Mouse (Mus musculus) megakaryocyte, adult 5-6 weeks (primary cell): Measurements from ENCODE around the gene Gbe1. TPM values are rescaled to one million over a fixed set of nuclear protein-coding genes. Genes with fewer than 3 reads are reported as not detected.

Experiments
- ATAC-seq: 2 replicates; pipeline ENCODE4 v1.8.0; 2016; ENCODE audit warnings: mild to moderate bottlenecking, inconsistent platforms; ENCODE audit not compliant: poor library complexity, severe bottlenecking
- total RNA-seq, 2 experiments: library from RNA; stranded (forward) in 1 of 2; stranded (reverse) in 1 of 2; fragments of 153-499, 151-499 nt in 1 of 2; fragments of 221-1000, 200-1000 nt in 1 of 2; gene quantifications; 2 replicates each; pipeline versions ENCODE4 v1.2.3 to v1.2.4; 2015 to 2017

Gene Gbe1
- total RNA-seq (2015): 31.3 and 41.1 TPM in 2 replicates
- total RNA-seq (2017): 28.4 and 32.0 TPM in 2 replicates

DNA sequence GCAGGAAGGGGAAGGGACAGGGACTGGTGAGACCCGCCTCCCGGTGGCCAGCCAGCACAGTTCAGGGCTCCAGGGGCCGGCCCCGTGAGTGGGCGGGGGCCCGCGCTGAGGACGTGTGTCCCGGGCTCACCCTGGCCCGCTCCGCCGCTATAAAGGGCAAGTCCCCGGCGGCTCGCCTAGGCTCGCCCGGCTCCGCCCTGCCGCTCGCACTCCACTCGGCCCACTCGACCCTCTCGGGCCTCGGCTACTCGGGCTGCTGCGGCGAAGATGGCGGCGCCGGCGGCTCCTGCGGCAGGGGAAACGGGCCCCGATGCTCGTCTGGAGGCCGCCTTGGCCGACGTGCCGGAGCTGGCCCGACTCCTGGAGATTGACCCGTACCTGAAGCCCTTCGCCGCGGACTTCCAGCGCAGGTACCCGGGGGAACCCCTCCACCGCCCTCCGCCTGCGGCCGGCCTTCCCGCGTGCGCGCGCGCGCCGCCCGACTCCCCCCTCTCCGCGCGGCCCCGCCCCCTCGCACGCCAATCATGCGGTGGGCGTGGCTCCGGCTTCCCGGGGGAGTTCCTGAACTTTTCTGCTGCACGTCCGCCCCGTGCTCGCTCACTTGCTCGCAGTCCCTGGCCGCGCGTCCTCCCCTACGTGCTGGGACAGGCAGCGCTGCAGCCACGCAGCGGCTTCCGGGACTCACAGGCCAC lies at the start of gene Gbe1:
Gene Gbe1 (plus strand): TSS at position 64 of the 692 bp plus-strand sequence.
- ATAC-seq: peak; percentile 79

DNA sequence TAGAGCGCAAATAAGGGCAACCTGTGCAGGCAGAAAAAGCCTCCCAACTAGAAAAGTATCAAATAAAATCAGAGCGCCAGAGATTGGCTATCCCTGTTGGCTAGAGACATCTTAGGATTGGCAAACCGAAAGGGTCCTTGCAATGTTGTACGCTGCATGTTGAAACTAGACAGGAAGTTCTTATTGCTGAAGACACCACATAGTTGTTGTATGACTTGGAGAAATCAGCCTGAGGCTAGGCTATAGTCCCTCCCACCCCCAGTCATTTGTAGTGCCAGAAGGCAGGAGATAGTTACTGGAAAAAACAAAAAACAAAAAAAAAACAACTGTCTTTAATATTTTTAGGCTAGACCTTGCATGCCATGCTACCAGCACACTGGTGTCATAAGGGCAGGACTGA lies 3.1 kb upstream of the Gbe1 start:
- peak; percentile 43 for ATAC-seq

DNA sequence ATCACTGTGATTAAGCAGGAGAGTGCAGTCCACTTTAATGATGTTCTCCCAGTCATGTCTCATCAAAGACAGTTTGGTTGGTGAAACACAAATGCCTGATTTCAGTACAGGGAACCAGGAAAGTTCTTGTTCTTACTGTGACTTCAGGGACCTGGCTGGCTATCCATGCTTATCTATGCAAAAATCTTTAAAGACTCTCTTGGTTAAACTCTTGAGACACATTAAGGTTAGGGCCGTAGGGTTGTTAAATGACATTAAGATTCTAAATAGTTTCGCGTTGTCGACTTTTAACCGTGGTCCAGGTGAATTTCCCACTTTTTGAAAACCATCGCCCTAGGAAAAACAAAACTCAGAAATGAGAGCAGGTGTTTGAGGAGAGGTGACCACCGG lies 258 bp upstream of the Gbe1 start:
- ATAC-seq: no peak

DNA sequence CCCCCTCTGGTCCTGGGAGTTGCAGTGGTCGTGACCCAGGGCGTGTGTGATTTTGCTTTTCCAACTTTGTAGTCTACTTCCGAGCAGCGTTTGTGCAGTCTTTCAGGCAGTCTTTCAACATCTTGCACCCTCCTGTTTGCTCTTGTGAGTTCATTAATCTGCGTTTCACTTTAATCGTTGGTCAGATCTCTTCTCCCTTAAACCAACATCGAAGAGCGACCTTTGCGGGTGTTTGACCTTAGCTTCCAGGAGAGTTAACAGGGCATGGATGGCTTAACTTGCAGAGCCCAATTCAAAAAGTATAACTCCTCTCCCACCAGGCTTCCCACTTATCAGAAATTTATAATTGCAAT lies 805 bp downstream of the Gbe1 start:
- no peak for ATAC-seq

DNA sequence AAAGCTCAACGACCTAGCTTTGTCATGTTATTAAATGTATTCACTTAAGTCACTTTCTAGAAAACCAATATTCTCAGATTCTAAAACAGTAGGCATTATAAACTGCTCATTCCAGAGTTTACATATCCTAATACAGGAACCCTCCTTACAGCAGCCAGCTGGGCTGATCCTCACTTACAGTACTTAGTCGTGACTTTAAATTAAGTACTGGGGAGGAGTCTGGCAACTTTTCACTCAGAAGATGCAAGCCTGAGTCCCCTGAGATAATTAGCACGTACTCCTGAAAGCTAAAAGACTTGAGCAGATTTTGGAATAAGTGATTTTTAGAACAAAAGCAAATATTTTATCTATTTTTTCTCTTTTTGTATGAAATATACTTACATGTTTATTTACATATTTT lies 1.5 kb downstream of the Gbe1 start:
- no peak for ATAC-seq

DNA sequence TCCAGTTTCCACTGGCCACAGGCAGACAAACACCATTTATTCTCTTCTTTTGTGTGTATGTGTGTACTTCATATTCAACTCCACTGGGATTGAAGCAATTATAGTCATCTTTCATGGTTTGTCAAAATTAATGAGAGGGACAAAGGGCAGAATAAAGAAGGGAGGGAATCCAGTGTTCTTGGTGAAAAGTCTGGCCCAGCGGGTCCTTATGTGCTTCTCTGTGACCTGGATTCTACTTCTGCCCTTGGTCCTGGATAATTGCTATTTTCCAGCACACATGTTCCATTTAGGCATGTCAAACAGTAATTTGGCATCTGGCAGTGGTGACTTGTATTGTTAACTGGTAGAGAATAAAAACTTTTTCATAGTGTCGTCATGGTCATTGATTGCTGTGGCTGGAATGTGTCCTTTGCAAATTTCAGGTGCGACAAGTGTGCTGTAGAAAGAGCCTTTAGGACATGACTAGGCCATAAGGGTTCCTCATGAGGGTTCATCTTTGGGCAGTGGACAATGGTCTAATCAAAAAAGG lies 2.2 kb downstream of the Gbe1 start:
- no peak for ATAC-seq

DNA sequence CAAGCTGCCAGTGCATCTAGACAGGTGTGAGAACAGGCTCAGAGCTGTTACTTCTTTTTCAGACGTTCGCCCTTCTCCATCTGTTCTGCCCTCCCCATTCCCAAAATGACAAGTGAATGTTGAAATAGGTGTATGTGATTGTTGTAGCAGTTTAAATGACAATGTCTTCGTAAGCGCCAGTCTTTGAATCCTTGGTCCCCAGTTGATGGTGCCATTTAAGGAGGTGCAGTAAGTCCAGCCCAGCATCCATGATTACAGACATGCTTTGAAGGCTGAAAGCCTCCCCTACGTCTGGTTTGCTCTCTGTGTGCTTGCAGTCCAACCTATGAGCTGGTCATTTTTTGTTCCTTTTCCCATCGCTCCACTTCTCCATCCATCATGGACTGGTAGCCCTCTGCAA lies 5.6 kb downstream of the Gbe1 start:
- ATAC-seq: no peak

DNA sequence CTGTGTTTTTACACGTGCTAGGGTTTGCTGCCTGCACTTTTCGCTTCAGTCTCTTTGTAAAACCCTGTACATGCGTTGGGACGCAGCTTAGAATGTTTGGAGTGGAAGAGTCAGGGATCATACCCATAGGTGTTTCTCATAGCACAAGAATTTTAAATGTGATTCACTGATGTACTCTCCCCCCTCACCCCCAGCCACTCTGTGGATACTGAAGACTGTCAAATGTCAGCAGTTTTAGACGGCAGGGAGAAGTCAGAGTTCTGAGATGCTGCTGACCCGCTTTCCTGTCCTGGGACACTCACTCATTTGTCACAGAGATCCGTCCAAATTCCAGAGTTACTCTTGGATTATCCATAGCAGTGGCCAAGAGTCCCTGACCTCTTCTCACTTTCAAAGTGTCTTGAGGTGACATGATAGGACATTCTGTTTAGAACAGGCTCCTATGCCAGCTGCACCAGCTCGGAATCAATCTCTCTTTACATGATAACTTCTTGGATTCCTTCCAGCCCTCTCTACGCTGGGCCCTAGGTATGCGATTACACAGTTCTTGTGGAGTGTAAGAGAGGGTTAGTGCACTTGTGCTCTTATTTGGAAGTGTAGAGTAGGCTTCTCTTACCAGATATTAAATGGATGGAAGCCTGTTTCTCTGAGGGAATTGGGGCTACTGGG lies 7.0 kb downstream of the Gbe1 start:
- no peak for ATAC-seq

DNA sequence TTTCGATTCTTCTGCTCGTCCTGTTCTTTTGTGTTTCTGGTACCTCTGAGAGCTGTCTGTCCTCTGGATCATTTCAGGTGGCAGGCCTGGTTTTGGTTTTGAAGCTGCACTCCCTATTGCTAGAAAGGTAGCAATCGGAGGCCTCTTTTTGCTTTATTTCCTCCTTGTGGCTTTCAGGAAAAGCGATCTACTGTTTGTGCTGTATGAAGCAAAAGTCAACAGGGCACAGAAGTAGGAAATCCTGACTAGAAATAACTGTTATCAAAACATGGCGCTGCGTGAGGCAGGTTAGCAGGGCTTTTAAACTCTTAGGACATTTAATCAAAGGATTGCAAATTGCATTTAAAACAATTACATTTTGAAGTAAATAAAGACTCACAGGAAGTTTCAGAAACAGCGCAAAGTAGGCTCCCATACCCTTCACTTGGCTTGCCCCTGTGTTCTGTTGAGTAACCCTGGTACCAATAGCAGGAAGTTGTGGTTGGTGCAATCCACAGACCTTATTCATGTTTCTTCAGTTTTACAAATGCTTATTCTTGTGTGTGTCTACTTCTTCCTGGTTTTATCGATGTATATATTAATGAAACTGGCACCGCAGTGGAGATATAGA lies 12.7 kb downstream of the Gbe1 start:
- ATAC-seq: peak; percentile 86

DNA sequence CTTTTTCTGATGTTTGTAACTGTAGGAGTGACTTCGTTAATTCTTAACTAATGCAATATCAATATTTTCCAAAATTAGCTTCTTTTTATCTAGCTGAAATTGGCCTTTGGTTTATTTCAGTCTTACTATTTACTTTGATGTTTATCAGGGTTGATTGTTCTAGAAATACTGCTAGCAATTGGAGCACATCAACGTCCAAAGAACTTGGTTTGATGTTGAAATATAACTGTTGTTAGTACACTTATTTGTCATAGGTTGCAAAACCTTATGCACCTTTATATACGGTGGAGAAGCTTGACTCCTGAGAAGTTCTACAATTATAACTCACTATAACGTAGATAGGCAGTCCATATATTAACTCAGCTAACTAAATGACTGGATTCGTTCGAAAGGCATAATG lies 14.8 kb downstream of the Gbe1 start:
- ATAC-seq: no peak

DNA sequence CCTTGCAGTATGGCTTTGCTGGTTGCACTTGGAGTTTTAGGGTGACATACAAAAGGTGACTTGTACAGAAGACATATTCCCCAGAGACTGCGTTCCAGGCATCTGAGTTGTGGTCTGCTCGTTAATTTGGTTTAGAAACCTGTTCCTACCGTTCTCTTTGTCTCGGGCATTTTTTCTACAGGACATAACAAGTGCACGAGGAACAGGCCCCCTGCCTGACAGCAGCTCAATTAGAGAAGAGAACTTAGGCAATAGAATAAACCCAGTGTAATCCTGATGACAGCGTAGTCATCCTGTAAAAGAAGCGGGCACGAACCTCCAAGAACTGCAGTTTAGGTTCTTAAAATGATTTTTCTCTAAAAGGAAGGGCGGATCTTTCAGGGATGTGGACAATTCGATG lies 15.3 kb downstream of the Gbe1 start:
- peak; percentile 28 for ATAC-seq

DNA sequence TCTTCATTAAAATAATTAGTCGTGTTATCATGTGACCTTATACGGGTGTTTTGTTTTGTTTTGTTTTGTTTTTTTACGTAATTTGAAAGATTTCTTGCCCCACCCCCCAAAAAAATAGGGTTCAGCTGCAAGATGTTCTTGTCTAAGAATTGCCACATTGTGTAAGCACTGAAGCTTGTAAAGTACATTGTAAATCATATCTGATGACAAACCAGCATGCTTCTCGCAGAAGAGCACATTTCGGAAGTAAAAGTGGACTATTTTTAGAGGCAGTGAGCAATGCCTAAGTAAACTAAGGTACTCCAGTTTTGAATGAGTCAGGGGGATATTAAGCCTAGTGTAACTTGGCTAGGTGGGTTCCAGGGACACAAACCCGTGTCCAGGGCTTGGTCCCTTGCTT lies 15.7 kb downstream of the Gbe1 start:
- peak; percentile 26 for ATAC-seq

DNA sequence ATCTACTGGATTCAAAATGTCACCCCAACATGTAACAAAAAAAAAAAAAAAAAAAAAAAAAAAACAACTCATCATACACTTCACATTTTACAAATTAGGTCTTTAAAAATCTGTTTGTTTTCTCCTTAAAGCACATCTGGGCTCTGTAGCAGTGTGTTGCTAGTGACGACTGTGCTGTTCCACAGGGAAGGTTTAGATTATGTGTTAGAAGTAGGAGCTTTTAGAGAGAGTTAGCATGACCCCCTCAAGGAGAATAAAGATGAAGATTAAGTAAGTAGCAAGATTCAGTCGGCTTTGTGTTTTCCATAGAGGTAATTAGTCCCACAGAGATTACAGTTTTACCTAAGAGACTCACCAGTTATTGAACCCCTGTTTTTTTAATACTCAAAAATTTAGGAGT lies 16.3 kb downstream of the Gbe1 start:
- no peak for ATAC-seq

DNA sequence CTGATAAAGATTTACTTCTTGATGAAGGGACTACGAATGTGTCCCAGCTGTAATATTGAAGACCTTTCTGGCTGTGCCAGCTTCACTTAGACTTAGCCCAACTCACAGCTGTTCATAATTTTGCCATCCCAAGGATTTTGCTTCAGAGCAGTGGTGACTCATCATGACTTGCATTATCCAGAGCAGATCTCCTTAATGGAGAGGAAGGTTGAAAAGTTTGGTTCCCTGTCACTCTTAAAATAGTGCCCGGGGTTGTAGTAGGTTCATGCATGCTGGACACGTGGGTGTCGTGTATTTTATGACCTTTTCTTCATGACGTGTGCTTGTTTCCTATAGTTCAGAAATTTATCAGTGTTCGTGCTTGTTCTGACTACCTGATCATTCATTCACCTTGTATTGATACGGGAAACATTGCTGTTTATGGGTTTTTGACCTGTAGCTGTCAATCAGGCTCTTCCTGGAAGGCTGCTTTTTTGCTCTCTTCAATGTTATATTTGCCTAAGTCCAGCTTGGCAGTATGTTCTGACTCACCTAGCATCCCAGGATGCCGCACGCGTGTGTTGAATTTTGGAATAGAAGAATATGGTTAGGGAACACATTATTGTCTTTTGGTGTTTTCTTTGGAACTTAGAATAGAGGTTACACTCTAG lies 17.0 kb downstream of the Gbe1 start:
- ATAC-seq: no peak

DNA sequence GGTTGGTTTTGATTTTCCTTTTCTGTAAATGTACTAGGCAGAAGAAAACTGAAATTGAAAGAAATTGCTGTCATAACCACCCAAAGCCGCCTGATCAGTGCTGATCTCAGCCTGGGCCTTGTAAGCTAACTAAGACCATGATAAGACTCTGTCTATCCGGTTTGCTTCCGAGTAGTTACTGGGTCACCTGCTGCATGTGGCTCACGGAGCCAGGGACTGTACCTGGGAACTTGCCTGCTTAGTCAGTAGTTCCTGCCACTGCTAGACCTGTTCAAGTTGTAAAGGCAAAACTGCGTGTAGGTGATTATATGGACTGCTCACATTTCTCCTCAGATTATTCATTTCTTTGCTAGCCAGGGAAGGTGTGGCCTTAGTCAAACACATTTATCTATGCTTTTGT lies 21.1 kb downstream of the Gbe1 start:
- ATAC-seq: no peak

DNA sequence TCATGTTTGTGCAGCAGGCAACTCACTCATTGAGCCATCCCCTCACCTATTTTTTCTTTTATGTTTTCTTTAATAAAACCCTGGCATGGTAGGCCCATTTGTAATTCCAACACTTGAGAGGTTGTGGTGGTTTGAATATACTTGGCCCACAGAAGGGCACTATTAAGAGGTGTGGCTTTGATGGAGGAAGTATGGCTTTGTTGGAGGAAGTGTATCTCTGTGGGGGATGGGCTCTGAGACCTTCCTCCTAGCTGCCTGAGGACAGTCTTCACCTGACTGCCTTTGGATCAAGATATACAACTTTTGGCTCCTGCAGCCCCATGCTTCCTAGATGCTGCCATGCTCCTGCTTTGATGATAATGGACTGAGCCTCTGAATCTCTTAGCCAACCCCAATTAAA lies 21.7 kb downstream of the Gbe1 start:
- peak; percentile 73 for ATAC-seq

DNA sequence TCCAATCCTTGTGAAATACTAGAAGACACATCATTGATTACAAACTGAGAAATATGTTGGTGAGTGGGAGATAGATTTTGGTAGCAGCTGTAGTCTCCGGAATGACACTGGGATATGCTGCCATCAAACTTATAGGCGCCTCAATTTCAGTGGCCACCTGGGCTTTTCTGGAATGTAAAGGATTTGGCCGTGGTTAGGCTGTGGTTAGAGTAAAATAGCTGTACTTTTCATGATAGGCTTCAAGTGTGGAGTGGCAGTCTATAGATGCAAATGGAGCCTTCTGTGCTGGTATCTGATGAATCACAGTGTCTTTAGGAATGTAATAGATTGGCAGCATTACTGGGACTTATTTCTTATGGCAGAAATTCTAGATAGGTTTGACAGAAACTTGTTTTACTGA lies 23.9 kb downstream of the Gbe1 start:
- no peak for ATAC-seq

DNA sequence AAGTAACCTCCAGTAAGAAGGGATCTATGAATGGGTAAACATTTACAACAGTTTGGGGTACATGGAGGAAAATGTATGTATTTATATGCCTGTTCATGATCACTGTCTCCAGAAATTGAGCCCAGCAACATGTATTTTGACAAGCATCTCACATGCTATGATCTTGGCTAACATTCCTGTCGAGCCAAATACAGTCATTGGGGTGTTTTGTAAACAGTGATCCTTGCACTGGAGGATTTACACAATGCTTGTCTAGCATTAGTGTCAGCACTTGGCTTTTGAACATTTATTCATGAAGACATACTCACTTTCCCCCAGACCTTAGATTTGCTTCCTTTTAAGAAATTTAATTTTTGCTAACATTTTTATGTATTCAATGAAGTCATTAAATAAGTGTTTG lies 30.7 kb downstream of the Gbe1 start:
- no peak for ATAC-seq

DNA sequence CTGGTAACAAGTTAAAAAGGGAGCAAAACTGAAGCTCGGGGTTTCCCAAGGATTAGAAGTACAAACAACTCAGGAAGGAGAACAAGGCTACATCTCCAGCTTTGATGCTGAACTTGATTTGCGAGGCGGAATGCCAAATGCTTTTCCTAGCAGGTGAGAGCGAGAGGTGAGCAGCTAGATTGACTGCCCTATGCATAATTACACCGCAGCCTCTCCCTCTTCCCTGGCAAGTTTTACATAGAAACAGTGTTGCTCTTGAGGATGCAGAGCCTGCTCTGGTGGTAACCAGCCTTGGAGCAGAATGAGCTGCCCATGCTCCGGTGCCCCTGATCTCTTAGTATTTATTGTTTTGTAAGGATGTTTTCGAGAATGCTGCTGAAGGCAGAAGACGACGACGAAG lies 31.9 kb downstream of the Gbe1 start:
- ATAC-seq: no peak

DNA sequence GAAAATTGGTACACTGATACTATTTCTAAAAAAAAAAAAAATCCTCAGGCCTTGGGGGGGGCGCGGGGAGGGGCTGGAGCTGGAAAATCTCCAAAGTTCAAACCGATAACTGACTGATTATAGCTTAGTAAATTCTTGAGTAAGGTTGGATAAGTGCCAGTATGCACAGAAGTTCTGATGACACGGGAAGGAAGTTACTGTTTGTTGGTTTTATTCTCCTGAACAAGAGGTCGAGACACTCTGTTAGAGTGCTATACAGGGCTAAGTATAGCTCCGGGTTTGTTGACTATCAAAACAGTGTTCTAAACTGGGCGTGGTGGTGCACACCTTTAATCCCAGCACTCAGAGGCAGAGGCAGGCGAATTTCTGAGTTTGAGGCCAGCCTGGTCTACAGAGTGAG lies 36.3 kb downstream of the Gbe1 start:
- ATAC-seq: peak; percentile 43

DNA sequence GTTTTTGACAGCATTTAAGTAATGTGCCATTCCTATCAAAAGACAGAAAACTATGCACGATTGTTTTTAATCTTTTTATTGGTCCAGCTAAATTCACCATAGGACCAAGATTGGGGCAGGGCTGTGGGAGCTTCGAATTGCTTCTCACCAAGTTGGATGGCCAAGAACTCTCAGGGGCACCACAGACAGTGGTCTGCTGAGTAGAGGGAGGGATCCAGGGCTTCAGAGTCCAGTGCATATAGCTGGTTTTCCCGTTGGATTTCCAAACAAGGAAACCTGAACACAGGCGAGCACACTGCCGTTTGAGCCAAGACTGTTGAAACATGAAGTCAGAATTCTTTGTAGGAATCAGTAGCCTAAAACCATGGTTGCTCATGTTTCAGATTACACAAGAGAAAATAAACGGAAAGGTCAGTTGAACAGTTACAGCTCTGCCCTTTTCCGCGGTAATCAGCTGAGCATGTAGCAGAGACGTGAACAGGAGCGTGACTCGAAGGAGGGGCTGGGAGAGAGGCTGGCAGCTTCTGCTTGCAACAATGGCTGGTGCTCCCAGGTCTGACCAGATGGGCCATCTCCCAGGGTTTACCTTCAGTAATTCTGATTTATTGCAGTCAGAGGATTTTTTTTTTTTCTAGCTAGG lies 38.0 kb downstream of the Gbe1 start:
- peak; percentile 79 for ATAC-seq
